ENCODE assay signal across 12 mouse cellular contexts in genomic region chr9:65175939-65176871, GRCm38 (mm10). TPM values are rescaled to one million over a fixed set of nuclear protein-coding genes. Genes with fewer than 3 reads are reported as not detected.
DNase-seq lines count a peak whose midpoint lies in the region; ATAC-seq lines count a peak whose summit lies in the region.
"Had no signal": no experiment of that assay in that cellular context is flagged by ENCODE, and none has a peak within 500 bp of the region (broad histone marks: within the 10 kb centered on the region; RNA-seq: fewer than 3 reads in every experiment).

No protein-coding gene starts in this region.

- peak overlapping the region; percentile 3; the same call in 1 of the 2 replicates for H3K4me2 ChIP-seq in hindbrain, embryonic 13.5 days
- peak overlapping the region; percentile 39 for H3K4me2 ChIP-seq in neural tube, embryonic 12.5 days (replicated peaks)

- H3K27me3 ChIP-seq in heart, embryonic 10.5 days (ENCODE audit: insufficient read depth, poor library complexity, severe bottlenecking) = 0 out of 2 replicates have a peak, but pooled peaks cover 23% of the 10 kb centered on the region
- H3K27me3 ChIP-seq in hindbrain, embryonic 13.5 days = no peaks in the 10 kb centered on the region
- no peaks in the 10 kb centered on the region for H3K27me3 ChIP-seq in neural tube, embryonic 12.5 days (replicated peaks)

- H3K4me3 ChIP-seq in heart, embryonic 10.5 days = no peak overlapping the region
- no peak overlapping the region for H3K4me3 ChIP-seq in hindbrain, embryonic 13.5 days
- no peak overlapping the region for H3K4me3 ChIP-seq in neural tube, embryonic 12.5 days

- H3K36me3 ChIP-seq in heart, embryonic 10.5 days = 0 out of 2 replicates have a peak, but pooled peaks cover 5% of the 10 kb centered on the region
- H3K36me3 ChIP-seq in hindbrain, embryonic 13.5 days = peaks cover 8% of the 10 kb centered on the region
- H3K36me3 ChIP-seq in neural tube, embryonic 12.5 days = peaks cover 12% of the 10 kb centered on the region

- H3K4me1 ChIP-seq in heart, embryonic 10.5 days = peaks cover 63% of the 10 kb centered on the region
- H3K4me1 ChIP-seq in hindbrain, embryonic 13.5 days (replicated peaks) = peaks cover 64% of the 10 kb centered on the region
- H3K4me1 ChIP-seq in neural tube, embryonic 12.5 days = peaks cover 75% of the 10 kb centered on the region

- no peak for DNase-seq in heart, embryonic 10.5 days (ENCODE audit: low spot score)
- DNase-seq in heart, postnatal 10 days = no peak
- DNase-seq in embryo, embryonic 11 days = peak; percentile 80
- DNase-seq in spleen, postnatal 36 days (ENCODE audit: low spot score in 2 of 2) = no peak
- DNase-seq in adrenal gland, postnatal 25 days = no peak
- DNase-seq in natural killer cell, adult 2 months (ENCODE audit: low spot score in 2 of 2) = no peak
- DNase-seq: cerebellum, adult 2 months; gastrocnemius, postnatal 10 days; right cerebral cortex, postnatal 4 days had no signal

- intact Hi-C loops in heart, postnatal 10 days (cut with DNase I) = no loop called here

- ATAC-seq in hindbrain, embryonic 13.5 days (ENCODE audit: low FRiP score) = peak; percentile 75
- ATAC-seq in neural tube, embryonic 12.5 days (ENCODE audit: low FRiP score, low read depth) = peak; percentile 68

- H3K9ac ChIP-seq in hindbrain, embryonic 13.5 days = peak overlapping the region; percentile 55; the same call in 1 of the 2 replicates
- H3K9ac ChIP-seq in neural tube, embryonic 12.5 days = peak overlapping the region; percentile 34

- WGBS in heart, embryonic 10.5 days = 44% methylated on average over 9 of the region's 9 CpGs
- 11% methylated on average over 9 of the region's 9 CpGs for WGBS in hindbrain, embryonic 13.5 days
- 11% methylated on average over 9 of the region's 9 CpGs for WGBS in neural tube, embryonic 12.5 days

- no peaks in the 10 kb centered on the region for H3K9me3 ChIP-seq in heart, embryonic 10.5 days
- H3K9me3 ChIP-seq in hindbrain, embryonic 13.5 days = no peaks in the 10 kb centered on the region
- no peaks in the 10 kb centered on the region for H3K9me3 ChIP-seq in neural tube, embryonic 12.5 days

- peak overlapping the region; percentile 50 for H3K27ac ChIP-seq in heart, embryonic 10.5 days
- H3K27ac ChIP-seq in hindbrain, embryonic 13.5 days = peak overlapping the region; percentile 89
- peak overlapping the region; percentile 85 for H3K27ac ChIP-seq in neural tube, embryonic 12.5 days

RNA-seq across cellular contexts. Expression of gene Parp16, which starts 18.9 kb away (rescaled TPM):
- polyA plus RNA-seq in heart, embryonic 10.5 days (2016; fragmentation: Nextera tagmentation; extraction: Ambion mirVana) = 4.8 and 5.8 TPM in 2 replicates
- 1 to 10 TPM; 5.1 to 5.9 TPM for total RNA-seq in heart, postnatal 10 days (2021)
- 5.9 and 6.1 TPM in 2 replicates for polyA plus RNA-seq in hindbrain, embryonic 13.5 days (2015; fragmentation: Nextera tagmentation; extraction: Ambion mirVana)
- 5.4 and 5.7 TPM in 2 replicates for polyA plus RNA-seq in neural tube, embryonic 12.5 days (2016; fragmentation: Nextera tagmentation; extraction: Ambion mirVana)
- total RNA-seq in adrenal gland, postnatal 25 days (2021) = 26.8 and 26.9 TPM in 2 replicates

RNA-seq across cellular contexts. Expression of gene Igdcc3, which starts 35.2 kb away (rescaled TPM):
- polyA plus RNA-seq in heart, embryonic 10.5 days (2016; fragmentation: Nextera tagmentation; extraction: Ambion mirVana) = 26.8 and 65.0 TPM in 2 replicates
- under 1 TPM; 0.22 to 0.40 TPM for total RNA-seq in heart, postnatal 10 days (2021)
- 13.8 and 15.5 TPM in 2 replicates for polyA plus RNA-seq in hindbrain, embryonic 13.5 days (2015; fragmentation: Nextera tagmentation; extraction: Ambion mirVana)
- polyA plus RNA-seq in neural tube, embryonic 12.5 days (2016; fragmentation: Nextera tagmentation; extraction: Ambion mirVana) = 32.6 and 36.4 TPM in 2 replicates
- total RNA-seq in adrenal gland, postnatal 25 days (2021) = 1.2 and 1.3 TPM in 2 replicates
- total RNA-seq: hematopoietic stem cell, adult 5-6 weeks had no signal
